Comparison of ENCODE assay signal across 25 mouse cellular contexts in the genomic region with DNA sequence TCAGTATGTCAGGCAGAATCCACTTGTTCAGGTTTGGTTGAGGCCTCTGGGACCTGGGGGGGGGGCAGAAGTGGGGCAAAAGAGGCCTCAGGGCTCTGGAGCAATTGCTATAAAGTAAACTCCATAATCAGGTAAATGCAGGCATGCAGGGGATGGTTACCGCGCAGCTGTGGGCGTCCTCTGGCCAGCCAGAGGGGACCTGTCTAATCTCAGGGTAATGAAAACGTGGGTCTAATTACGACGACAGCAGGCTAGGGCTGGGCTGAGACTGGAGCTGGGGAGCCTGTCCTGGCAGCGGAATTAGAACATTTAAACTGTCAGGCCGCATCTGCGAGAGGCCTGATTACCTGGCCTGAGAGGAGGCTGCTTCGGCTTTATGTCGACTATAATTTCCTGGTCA.
"Had no signal": no experiment of that assay in that cellular context is flagged by ENCODE, and none has a peak within 500 bp of the region (broad histone marks: within the 10 kb centered on the region; RNA-seq: fewer than 3 reads in every experiment).

No protein-coding gene starts in this region.

- H3K36me3 ChIP-seq: heart, embryonic 13.5 days; heart, embryonic 15.5 days; hindbrain, embryonic 13.5 days; hindbrain, embryonic 15.5 days; limb, embryonic 12.5 days; liver, embryonic 13.5 days; liver, embryonic 15.5 days had no signal

- H3K27ac ChIP-seq: heart, adult 2 months; heart, embryonic 13.5 days; heart, embryonic 15.5 days; hindbrain, embryonic 13.5 days; hindbrain, embryonic 15.5 days; hindbrain, postnatal 0 days; layer of hippocampus, adult 2 months; left cerebral cortex, adult 2 months; limb, embryonic 12.5 days; liver, embryonic 13.5 days; liver, embryonic 15.5 days had no signal

- H3K9ac ChIP-seq: heart, embryonic 13.5 days; heart, embryonic 15.5 days; hindbrain, embryonic 13.5 days; hindbrain, embryonic 15.5 days; limb, embryonic 12.5 days; liver, embryonic 13.5 days; liver, embryonic 15.5 days had no signal

- DNase-seq: gastrocnemius, postnatal 14 days; gastrocnemius, postnatal 36 days; heart, adult 11 months; heart, adult 2 months; heart, postnatal 14 days; heart, postnatal 36 days; kidney, adult 18-20 months; kidney, adult 8-10 months; kidney, postnatal 10 days; kidney, postnatal 25 days; kidney, postnatal 4 days; liver; liver, embryonic 13.5 days had no signal

- H3K4me3 ChIP-seq: heart, adult 2 months; heart, embryonic 13.5 days; heart, embryonic 15.5 days; hindbrain, embryonic 13.5 days; hindbrain, embryonic 15.5 days; layer of hippocampus, adult 2 months; left cerebral cortex, adult 2 months; limb, embryonic 12.5 days; liver, embryonic 13.5 days; liver, embryonic 15.5 days had no signal

- H3K4me2 ChIP-seq: heart, embryonic 11.5 days; heart, embryonic 13.5 days; heart, embryonic 15.5 days; hindbrain, embryonic 13.5 days; hindbrain, embryonic 15.5 days; limb, embryonic 12.5 days; liver, embryonic 11.5 days; liver, embryonic 13.5 days; liver, embryonic 15.5 days had no signal

- H3K9me3 ChIP-seq: heart, embryonic 13.5 days; heart, embryonic 15.5 days; hindbrain, embryonic 13.5 days; hindbrain, embryonic 15.5 days; limb, embryonic 12.5 days; liver, embryonic 13.5 days; liver, embryonic 15.5 days had no signal

- ATAC-seq: hindbrain, postnatal 0 days; intestine, embryonic 16.5 days had no signal
